Mouse (Mus musculus) liver, embryonic 13.5 days (tissue): ENCODE data around the gene Stard9. TPM values are rescaled to one million over a fixed set of nuclear protein-coding genes. Genes with fewer than 3 reads are reported as not detected.

Experiments used
- ATAC-seq: fragments of 200-750 bp; cut with Nextera tagmentation; 2 replicates; pipeline ENCODE4 v1.8.0; 2017; ENCODE audit warnings: low read depth, mild to moderate bottlenecking, moderate number of reproducible peaks, moderate library complexity
- DNase-seq: peaks from one replicate; pipeline ENCODE4 v3.0.0; 2022
- H3K27ac ChIP-seq: fragments of 300-500 bp; sonication (generic); 2 replicates; pipeline ENCODE4 v1.5.1; 2015; ENCODE audit warnings: moderate library complexity, mild to moderate bottlenecking, inconsistent platforms
- H3K27me3 ChIP-seq: fragments of 300-500 bp; sonication (generic); 2 replicates; pipeline ENCODE4 v1.6.1; 2015; ENCODE audit warnings: mild to moderate bottlenecking, inconsistent platforms
- H3K36me3 ChIP-seq: fragments of 300-500 bp; sonication (generic); 2 replicates; pipeline ENCODE4 v1.6.1; 2015; ENCODE audit warnings: mild to moderate bottlenecking, inconsistent platforms
- H3K4me1 ChIP-seq: fragments of 300-500 bp; sonication (generic); replicated peaks from 2 replicates; pipeline ENCODE4 v1.6.1; 2015; ENCODE audit warnings: inconsistent platforms
- H3K4me2 ChIP-seq: fragments of 300-500 bp; sonication (generic); 2 replicates; pipeline ENCODE4 v1.6.1; 2015; ENCODE audit warnings: inconsistent platforms, mild to moderate bottlenecking, moderate library complexity
- H3K4me3 ChIP-seq: fragments of 300-500 bp; sonication (generic); replicated peaks from 2 replicates; pipeline ENCODE4 v1.5.1; 2015; ENCODE audit warnings: mild to moderate bottlenecking, inconsistent platforms
- H3K9ac ChIP-seq: fragments of 300-500 bp; sonication (generic); 2 replicates; pipeline ENCODE4 v1.6.1; 2015; ENCODE audit warnings: mild to moderate bottlenecking, inconsistent platforms
- H3K9me3 ChIP-seq: fragments of 300-500 bp; sonication (generic); replicated peaks from 2 replicates; pipeline ENCODE4 v1.6.1; 2016; ENCODE audit warnings: inconsistent platforms
- WGBS: fragments of 180-500 bp; shearing (Covaris S2); methylation state at CpG from one replicate; pipeline ENCODE4 v1.1.7; 2015; ENCODE audit not compliant: insufficient replicate concordance; 5-methylcytosine and 5-hydroxymethylcytosine counted together
- polyA plus RNA-seq: library from polyadenylated mRNA; unstranded; fragments of >200 nt; fragmentation: Nextera tagmentation; extraction: Ambion mirVana; gene quantifications from 2 replicates; pipeline ENCODE4 v1.2.1, GENCODE M21; 2015

Stard9 gene
- polyA plus RNA-seq: 0.61 and 0.85 TPM in 2 replicates

- H3K36me3 ChIP-seq: no peaks in the 10 kb centered on the region
- H3K9me3 ChIP-seq: no peaks in the 10 kb centered on the region
- no peak within 1 kb of the TSS; the same call in 1 of the 2 replicates for H3K27ac ChIP-seq
- H3K9ac ChIP-seq: peak within 1 kb of the TSS; percentile 50
- DNase-seq (peak; percentile 98), ATAC-seq (peak; percentile 99)
- peaks cover 19% of the 10 kb centered on the region for H3K27me3 ChIP-seq
- H3K4me3 ChIP-seq: peak within 1 kb of the TSS; percentile 60
- H3K4me1 ChIP-seq: peaks cover 41% of the 10 kb centered on the region
- WGBS: 3% methylated on average over 35 of the region's 36 CpGs
- peak within 1 kb of the TSS; percentile 86 for H3K4me2 ChIP-seq
Measured at GRCm38 (mm10) chr2:120628886-120629735, at the start of gene Stard9. Stard9 (plus strand) TSS chr2:120629121.

- DNase-seq: no peak
- WGBS: 71% methylated on average over 5 of the region's 5 CpGs
- Histone ChIP-seq H3K4me1 (no peaks in the 10 kb centered on the region), H3K9me3 (no peaks in the 10 kb centered on the region), H3K27ac (no peak overlapping the region), H3K4me2 (no peak overlapping the region), H3K9ac (no peak overlapping the region), H3K27me3 (no peaks in the 10 kb centered on the region), H3K4me3 (no peak overlapping the region), H3K36me3 (peaks cover 60% of the 10 kb centered on the region)
- no peak for ATAC-seq
Measured at GRCm38 (mm10) chr2:120589759-120590158, 39.2 kb upstream of the Stard9 start.

DNA sequence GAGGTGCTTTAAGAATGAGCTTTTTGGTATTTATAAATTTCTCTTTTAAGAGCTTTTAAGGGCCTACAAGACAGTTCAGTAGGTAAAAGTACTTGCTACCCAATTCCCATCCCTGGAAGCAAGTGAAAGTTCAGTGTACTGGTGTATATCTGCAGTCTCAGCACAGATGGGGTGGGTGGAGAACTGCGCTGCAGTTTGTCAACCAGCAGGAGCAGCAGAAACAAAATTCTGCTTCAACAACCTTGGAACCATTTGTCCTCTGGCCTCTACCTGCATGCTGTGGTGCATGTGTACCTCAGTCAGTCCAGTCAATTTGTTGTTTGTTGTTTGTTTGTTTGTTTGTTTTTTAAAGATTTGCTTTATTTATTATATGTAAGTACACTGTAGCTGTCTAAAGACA is 36.7 kb upstream of the Stard9 start:
- Histone ChIP-seq H3K27ac (no peak overlapping the region), H3K9ac (no peak overlapping the region), H3K27me3 (no peaks in the 10 kb centered on the region), H3K4me1 (no peaks in the 10 kb centered on the region), H3K4me2 (no peak overlapping the region), H3K9me3 (no peaks in the 10 kb centered on the region), H3K4me3 (no peak overlapping the region), H3K36me3 (peaks cover 68% of the 10 kb centered on the region)
- ATAC-seq: no peak
- DNase-seq: no peak
- 91% methylated on average over 1 of the region's 1 CpGs for WGBS

DNA sequence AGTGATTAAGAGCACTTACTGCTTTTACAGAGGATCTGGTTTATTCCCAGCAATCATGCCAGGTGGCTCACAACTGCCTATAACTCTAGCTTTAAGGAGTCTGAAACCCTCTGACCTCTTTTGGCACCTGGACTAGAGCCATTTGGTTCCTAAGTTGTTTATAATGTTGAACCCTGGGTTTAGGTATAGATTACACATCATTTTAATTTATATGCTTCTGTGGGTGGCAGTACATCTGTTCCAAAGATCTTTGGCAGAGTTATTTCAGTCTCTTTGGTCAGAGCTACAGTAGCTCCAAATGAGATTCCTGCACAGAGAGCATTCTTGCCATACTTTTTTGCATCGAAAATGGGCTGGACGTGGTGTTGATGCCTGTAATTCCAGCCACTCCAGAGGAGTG is 31.2 kb upstream of the Stard9 start:
- Histone ChIP-seq H3K27ac (no peak overlapping the region), H3K4me3 (no peak overlapping the region), H3K27me3 (no peaks in the 10 kb centered on the region), H3K4me2 (no peak overlapping the region), H3K4me1 (no peaks in the 10 kb centered on the region), H3K9me3 (no peaks in the 10 kb centered on the region), H3K9ac (no peak overlapping the region), H3K36me3 (peaks cover 68% of the 10 kb centered on the region)
- ATAC-seq (no peak), DNase-seq (no peak)
- 88% methylated on average over 2 of the region's 2 CpGs for WGBS

- Histone ChIP-seq H3K27me3 (no peaks in the 10 kb centered on the region), H3K4me3 (no peak overlapping the region), H3K4me2 (no peak overlapping the region), H3K4me1 (no peaks in the 10 kb centered on the region), H3K36me3 (peaks cover 70% of the 10 kb centered on the region), H3K9ac (no peak overlapping the region), H3K9me3 (no peaks in the 10 kb centered on the region), H3K27ac (no peak overlapping the region)
- ATAC-seq (no peak), DNase-seq (no peak)
- WGBS: 77% methylated on average over 4 of the region's 4 CpGs
Measured at GRCm38 (mm10) chr2:120599506-120599905, 29.4 kb upstream of the Stard9 start.

DNA sequence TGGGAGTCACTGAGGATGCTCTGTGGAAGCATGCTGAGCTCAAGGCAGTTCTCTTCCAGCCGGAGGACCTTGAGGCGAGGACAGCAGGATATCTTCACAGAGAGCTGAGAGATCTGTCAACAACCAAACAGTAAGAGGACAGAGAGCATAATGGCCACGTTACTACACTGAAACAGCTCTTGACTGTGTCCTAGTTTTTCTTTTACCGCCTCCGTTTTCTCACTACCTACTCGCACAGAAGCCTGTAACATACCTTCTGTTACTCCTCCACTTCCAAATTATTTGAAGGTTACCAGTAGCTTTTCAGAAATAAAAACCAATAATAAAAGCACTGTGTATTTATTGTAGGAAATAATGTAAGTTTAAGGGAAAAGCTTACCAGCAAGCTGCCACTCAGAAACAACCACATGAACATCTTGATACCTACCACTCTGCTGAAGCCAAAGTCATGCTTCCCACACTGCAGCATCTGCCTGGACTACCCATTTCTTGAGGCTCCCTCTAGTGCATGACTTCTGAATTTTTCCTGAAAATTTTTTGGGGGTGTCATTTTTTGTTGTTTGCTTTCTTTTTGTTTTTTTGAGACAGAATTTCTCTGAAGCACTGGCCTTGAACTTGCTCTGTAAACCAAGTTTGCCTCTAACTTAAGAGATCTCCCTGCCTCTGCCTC is 22.8 kb upstream of the Stard9 start:
- 77% methylated on average over 6 of the region's 6 CpGs for WGBS
- H3K36me3 ChIP-seq: peaks cover 30% of the 10 kb centered on the region
- no peak for DNase-seq
- no peak overlapping the region for H3K4me3 ChIP-seq
- no peak overlapping the region for H3K9ac ChIP-seq
- peaks cover 23% of the 10 kb centered on the region for H3K4me1 ChIP-seq
- no peaks in the 10 kb centered on the region for H3K27me3 ChIP-seq
- no peak for ATAC-seq
- H3K27ac ChIP-seq: no peak overlapping the region
- no peak overlapping the region for H3K4me2 ChIP-seq
- H3K9me3 ChIP-seq: no peaks in the 10 kb centered on the region

DNA sequence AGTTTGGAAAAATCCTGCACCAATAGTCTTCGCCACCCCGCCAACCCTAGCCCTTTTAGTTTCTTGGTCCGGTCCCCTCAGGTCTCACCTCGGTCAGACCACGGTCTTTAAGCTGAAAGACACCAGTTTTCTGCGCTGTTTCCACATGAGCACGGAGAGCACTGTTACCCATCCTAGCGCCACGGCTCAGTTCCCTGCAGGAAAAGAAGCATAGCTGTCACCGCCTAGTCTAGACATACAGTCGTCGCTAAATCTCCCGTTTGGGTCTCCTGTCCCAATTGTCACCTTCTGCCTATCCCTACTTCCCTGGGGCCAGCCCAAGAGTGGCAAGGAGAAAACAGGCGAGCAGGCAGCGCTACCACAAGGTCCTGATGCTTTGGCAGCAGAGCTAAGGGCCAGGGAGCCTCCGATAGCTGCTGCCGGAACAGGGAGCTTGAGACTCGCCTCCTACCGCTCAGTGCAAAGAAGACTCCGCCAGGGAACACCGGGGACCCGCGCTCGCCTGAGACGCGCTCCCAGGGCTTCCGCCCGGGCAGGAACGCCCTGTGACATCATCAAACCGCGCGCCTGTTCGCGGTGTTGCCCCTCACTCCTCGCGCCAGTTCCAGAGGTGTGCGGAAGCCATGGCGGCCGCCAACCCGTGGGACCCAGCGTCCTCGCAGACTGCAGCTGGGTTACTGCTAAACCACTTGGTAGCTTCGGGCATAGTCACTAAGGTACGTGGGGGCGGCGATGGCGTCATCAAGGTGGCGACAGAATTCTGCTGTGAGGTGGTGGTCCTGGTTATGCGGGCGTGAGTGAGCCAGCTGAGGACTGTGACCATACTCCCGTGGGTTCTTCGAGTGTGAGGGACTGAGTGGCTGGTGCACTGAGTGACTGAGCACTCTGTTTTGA is 19.8 kb upstream of the Stard9 start, which contains the start of the genes Haus2 and Lrrc57:
Gene Haus2 (plus strand): TSS at position 554 of the 894 bp plus-strand sequence.
Gene Lrrc57 (minus strand): TSS at position 691 of the 894 bp plus-strand sequence.
- Histone ChIP-seq H3K4me2 (peak within 1 kb of the TSS; percentile 72), H3K27ac (peak within 1 kb of the TSS; percentile 96), H3K9me3 (no peaks in the 10 kb centered on the region), H3K4me1 (peaks cover 32% of the 10 kb centered on the region), H3K4me3 (peak within 1 kb of the TSS; percentile 86), H3K27me3 (no peaks in the 10 kb centered on the region), H3K9ac (peak within 1 kb of the TSS; percentile 89), H3K36me3 (peaks cover 28% of the 10 kb centered on the region)
- under 1% methylated on average over 52 of the region's 52 CpGs for WGBS
- ATAC-seq (peak; percentile 96), DNase-seq (peak; percentile 88)

DNA sequence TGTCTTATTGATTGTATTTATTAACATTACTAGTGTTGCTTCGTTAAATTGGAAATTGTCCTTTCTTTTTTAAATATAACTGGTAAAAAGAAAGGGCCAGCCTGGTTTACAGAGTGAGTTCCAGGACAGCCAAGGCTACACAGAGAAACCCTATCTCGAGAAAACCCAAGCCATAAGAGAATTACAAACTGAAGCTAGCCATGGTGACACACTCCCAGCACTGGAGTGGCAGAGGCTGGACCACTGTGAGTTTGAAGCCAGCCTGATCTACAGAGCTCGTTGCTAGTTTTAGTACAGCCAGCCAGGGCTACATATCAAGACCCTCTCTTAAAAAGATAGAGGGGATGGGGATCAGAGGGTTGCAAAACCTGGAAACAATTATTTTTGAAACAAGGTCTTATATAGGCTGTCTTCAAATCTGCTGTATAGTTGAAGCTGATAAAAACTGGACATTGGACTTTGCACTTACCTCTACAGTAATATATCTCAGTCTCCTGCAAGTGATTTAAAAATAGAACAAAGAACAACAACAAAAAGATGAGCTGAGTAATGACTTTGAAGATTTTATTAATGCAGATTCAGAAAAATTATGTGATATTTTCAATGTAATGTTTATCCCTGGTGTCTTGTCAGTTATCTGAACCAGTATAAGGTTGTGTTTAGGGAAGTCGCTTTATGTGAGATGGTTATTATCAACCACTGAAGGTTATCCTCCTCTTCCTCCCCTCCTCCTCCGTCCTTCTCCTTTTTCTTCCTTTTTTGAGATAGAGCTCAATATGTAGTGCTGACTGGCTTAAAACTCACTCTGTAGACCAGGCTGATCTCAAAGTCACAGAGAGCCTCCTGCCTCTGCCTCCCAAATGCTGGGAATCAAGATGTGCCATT is 12.4 kb upstream of the Stard9 start:
- DNase-seq: no peak

GRCm38 (mm10) chr2:120619538-120619937 is 9.4 kb upstream of the Stard9 start:
- peaks cover 53% of the 10 kb centered on the region for H3K36me3 ChIP-seq
- no peaks in the 10 kb centered on the region for H3K4me1 ChIP-seq
- ATAC-seq (no peak), DNase-seq (no peak)
- no peak overlapping the region for H3K27ac ChIP-seq
- no peak overlapping the region for H3K9ac ChIP-seq
- no peaks in the 10 kb centered on the region for H3K9me3 ChIP-seq
- WGBS: 94% methylated on average over 1 of the region's 1 CpGs
- H3K4me2 ChIP-seq: no peak overlapping the region
- no peak overlapping the region for H3K4me3 ChIP-seq
- no peaks in the 10 kb centered on the region for H3K27me3 ChIP-seq

More for the DNA sequence above, 12.4 kb upstream of the Stard9 start:
- 56% methylated on average over 5 of the region's 5 CpGs for WGBS
- no peak overlapping the region for H3K4me2 ChIP-seq
- no peak overlapping the region for H3K4me3 ChIP-seq
- H3K4me1 ChIP-seq: peaks cover 5% of the 10 kb centered on the region
- peaks cover 70% of the 10 kb centered on the region for H3K36me3 ChIP-seq
- H3K9me3 ChIP-seq: no peaks in the 10 kb centered on the region
- ATAC-seq: no peak
- no peaks in the 10 kb centered on the region for H3K27me3 ChIP-seq
- H3K9ac ChIP-seq: no peak overlapping the region
- H3K27ac ChIP-seq: no peak overlapping the region

DNA sequence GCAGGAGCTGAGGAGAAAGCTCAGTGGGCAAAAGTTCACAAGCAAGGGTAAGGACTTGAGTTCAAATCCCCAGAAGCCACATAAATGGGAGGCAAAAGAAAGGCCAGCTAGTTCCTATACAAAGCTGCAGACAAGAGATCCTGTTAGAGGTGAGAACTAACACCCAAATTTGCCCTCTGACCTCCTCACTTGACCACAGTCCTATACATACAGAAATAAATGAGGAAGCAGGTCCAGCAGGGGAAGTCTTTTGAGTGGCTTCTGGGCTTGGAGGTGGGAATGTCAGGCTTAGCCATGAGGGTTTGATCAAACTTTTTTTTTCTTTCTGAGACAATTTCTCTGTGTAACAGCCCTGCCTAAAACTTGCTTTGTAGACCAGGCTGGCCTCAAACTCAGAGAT is 6.0 kb upstream of the Stard9 start:
- ATAC-seq: no peak
- no peak overlapping the region for H3K9ac ChIP-seq

More for the DNA sequence above, 6.0 kb upstream of the Stard9 start:
- DNase-seq: no peak
- Histone ChIP-seq H3K36me3 (peaks cover 26% of the 10 kb centered on the region), H3K27me3 (no peaks in the 10 kb centered on the region), H3K27ac (no peak overlapping the region), H3K9me3 (no peaks in the 10 kb centered on the region), H3K4me3 (no peak overlapping the region), H3K4me2 (no peak overlapping the region), H3K4me1 (no peaks in the 10 kb centered on the region)
